Mouse (Mus musculus) olfactory bulb, adult 2 months (tissue): Measurements from ENCODE around the gene Ak5.

Experiments
- CTCF ChIP-seq: fragments of 200-500 bp; IDR thresholded peaks from 2 replicates; pipeline ENCODE4 v1.5.1; 2012; ENCODE audit warnings: low read depth, mild to moderate bottlenecking, low read length, moderate library complexity; ENCODE audit not compliant: insufficient read depth
- POLR2A ChIP-seq: fragments of 200-500 bp; IDR thresholded peaks from 2 replicates; pipeline ENCODE4 v1.6.1; 2012; ENCODE audit warnings: mild to moderate bottlenecking, low read depth, low read length, moderate library complexity; ENCODE audit not compliant: insufficient read depth

DNA sequence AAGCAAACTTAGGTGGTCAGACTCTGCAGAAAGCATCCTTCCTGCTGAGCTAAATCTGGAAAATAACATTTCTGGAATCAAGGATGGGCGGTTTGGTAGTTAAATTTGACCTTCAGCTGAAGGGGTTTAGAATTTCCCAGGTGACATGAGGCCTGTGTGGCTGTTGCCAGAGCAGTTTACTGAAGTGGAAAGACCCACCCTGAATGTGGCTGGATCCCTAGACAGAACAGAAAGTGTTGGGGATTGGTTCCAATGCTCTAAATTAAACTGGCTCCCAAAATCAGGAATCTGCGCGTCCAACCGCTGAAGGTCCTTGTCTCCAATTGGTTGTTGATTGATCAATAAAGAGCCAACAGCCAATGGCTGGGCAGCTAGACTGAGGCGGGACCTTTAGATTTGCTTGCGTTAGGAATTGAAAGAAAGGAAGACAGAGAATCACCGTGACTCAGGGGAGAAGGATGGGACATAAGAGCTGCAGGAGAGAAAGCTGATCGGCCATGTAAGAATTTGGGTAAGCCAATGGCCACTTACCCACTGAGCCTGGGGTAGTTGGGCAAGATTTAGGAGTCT lies 34.2 kb upstream of the Ak5 start:
- TF ChIP-seq POLR2A (no peak), CTCF (no peak)
